Mouse (Mus musculus) retina, postnatal 1 day (tissue): ENCODE data around the gene Sorcs1.

Source experiments
- DNase-seq: peaks from one replicate; pipeline ENCODE4 v3.0.0-alpha.2; 2012

Sorcs1 gene

DNA sequence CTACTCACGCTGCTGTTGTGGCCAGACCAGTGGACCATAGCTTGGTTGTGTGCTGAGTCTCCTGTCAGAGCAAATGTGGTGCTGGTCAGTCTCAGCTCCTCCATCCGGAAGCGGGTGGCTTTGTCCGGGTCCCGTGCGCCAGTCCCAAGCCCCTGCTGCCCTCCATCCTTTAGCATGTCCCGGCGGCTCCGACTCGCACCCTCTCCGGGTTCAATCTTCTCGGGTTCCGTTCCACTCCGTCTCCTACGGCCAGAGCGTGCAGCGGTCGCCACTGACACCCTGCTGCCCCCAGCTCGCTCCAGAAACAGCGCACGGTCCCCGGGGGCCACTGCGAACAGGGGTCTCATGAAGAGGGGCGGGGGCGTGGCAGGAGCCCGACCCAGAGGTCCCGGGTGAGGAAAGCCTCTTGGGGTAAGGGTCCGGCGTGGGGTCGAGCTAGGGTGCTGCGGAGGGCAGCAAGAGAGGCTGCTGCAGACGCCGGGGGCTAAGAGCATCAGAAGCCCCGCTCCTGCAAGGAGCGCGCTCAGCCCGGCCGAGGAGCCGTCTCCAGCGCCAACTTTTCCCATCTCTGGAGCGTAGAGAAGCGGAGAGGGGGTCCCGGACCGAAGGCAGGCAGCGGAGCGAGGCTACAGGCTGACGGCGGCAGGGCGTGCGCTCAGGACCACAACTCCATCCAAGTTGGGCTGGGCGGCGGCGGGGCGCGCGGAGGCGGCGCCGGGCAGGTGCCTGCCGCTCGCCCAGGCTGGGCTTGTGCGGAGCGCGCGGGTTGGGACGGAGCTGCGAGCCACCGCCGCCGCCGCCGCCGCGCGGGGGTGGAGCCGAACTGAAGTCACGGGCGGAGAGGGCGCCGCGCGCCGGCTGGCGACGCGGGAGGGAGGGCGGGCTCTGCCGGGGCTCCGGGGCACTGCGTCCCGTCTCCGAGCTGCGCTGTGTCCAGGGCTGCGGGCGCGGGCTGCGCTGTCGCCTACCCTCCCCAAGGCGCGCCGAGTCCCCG lies at the start of gene Sorcs1:
Gene Sorcs1 (minus strand): TSS at position 744 of the 994 bp plus-strand sequence.
- DNase-seq = peak; percentile 90

DNA sequence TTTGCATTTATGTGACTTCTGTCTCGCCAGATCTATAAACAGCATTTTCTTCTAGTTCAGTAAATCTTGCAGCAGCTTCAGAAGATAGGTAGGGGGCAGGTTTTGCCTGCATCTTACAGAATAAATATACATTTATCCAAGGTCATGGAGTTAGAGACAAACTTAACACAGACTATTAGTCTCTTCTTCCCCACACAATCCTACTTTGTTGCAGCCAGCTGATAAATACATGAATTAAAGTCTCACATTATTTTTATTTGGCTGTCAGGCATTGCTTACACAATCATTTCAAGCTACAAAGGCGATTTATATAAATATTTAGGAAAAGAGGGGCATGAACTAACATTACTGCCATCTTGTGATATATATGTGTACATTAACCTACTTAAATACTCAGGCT lies 4.8 kb upstream of the Sorcs1 start:
- DNase-seq = no peak

GRCm38 (mm10) chr19:50678946-50679345 lies 500 bp upstream of the Sorcs1 start:
- no peak for DNase-seq

DNA sequence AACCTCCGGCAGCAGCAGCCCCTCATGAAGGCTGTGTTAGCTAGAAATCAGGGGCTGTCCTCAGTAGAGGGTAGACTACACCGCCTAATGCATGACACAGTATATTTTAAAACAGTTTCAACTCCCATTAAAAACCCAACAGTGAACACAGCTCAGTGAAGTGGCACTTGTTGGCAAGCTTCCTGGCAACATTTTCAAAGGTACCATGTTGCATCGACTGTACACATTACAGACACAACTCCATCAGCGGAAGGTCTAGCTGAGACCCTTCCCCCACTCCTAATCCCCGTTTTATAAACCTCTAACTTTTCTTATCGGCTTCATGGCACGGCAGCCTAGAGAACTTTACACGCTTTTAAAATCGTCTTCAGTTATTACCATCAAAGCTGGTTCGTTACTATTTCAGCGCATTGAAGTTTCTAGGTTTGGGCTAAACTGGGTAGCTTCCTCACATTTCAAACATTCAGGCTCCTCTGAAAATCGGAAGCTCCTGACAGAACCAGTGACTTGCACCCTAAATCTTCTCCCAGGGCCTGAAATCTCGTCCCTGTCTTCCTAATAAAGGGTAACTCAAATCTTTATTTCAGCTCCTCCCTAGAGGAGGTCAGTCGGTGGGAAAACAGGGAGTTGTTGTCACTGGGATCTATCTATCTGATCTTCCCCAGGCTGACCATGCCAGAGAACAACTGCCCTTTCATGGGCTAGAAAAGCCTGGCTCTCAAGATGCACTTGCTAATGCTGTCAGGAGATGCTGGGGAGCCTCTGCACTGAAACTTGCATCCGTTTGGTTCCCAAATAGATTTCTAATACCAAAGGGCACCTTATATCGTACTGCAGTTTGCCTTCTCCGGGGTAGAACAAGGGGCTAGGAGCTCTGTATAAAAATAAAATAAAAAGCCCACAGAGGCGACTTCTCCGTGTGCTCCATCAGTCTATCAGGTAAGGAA lies 1.6 kb downstream of the Sorcs1 start:
- peak; percentile 59 for DNase-seq

- no peak for DNase-seq
Measured at GRCm38 (mm10) chr19:50674921-50675320, 3.5 kb downstream of the Sorcs1 start.

DNA sequence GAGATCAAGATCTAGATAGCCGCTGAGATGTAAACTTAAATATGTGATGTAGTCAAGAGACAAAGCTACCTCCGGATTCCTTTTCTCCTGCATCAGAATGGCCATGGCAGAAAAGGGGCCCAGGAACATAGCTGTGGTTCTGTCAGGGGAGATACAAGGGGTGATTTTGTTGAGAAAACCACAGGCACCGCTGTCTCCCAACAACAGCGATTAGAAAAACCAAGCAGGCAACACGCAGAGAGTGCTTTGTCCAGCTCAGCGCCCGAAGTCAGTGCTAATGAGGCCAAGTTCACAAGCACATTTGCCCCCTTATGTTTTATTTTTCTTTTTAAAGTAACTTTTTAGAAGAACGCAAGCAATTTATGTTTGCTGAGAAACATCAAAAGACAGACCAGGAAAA lies 10.9 kb downstream of the Sorcs1 start:
- DNase-seq = no peak

GRCm38 (mm10) chr19:50664311-50664710 lies 14.1 kb downstream of the Sorcs1 start:
- DNase-seq = no peak

GRCm38 (mm10) chr19:50659144-50659543 lies 19.3 kb downstream of the Sorcs1 start:
- DNase-seq = no peak

- no peak for DNase-seq
Measured at GRCm38 (mm10) chr19:50652750-50653149, 25.7 kb downstream of the Sorcs1 start.

- no peak for DNase-seq
Measured at GRCm38 (mm10) chr19:50643836-50644235, 34.6 kb downstream of the Sorcs1 start.

DNA sequence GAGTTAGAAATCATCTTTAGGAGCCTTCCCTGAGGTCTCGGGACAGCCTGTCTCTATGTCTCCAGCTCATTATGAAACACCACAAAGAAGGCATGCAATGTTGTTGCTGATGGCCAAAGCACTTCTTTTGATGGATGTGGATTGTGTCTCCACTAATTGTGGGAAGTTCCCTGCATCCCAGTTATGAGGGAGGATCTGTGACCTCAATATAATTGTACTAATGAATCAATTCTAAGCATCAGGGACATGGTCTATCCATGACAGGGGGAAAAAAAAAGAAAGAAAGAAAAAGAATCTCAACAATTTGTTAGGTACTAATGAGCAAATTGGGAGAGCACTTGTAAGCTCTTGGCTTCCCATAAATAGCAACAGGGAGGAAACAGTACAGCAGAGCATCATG lies 36.3 kb downstream of the Sorcs1 start:
- peak; percentile 91 for DNase-seq

- DNase-seq = peak; percentile 89
Measured at GRCm38 (mm10) chr19:50640251-50641032, 38.0 kb downstream of the Sorcs1 start.

GRCm38 (mm10) chr19:50638176-50638575 lies 40.3 kb downstream of the Sorcs1 start:
- DNase-seq = peak; percentile 68

- no peak for DNase-seq
Measured at GRCm38 (mm10) chr19:50614013-50614412, 64.4 kb downstream of the Sorcs1 start.

DNA sequence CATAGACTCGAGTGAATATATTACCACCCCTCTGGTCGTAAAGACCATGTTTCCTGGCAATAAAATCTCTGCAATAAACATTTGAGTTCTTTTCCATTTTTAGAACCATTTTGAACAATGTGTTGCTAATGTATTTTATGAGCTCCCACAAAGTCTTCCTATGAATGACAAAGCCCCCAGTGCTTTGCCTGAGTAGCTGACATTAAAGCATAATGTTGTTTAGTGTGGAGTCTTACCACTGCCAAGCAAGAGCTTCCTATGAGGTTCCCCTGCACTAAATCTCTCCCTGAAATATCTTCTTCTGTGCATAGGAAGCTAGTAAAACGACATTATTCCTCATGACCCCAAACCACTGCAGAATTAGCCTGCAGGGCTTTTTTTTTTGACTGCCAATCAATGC lies 66.8 kb downstream of the Sorcs1 start:
- no peak for DNase-seq

GRCm38 (mm10) chr19:50603882-50604281 lies 74.6 kb downstream of the Sorcs1 start:
- DNase-seq = peak; percentile 54

DNA sequence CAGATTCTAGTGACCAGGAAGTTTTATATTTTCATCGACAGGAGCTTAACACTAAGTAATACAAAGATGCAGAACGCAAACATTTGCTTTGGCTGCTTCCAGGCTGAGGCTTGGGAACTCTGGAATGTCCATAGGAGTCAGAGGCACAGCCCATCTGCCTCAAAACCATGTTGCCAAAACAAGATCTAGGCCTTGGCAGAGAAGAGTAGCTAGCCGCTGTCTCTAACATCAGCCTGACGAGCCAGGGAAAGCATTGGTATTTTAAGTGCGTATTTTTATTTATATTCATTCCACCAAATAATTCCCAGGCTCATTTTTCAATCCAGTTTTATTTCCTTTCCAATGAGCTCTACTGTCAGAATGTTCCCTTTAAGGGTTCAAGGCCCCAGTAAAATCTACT lies 75.1 kb downstream of the Sorcs1 start:
- no peak for DNase-seq

GRCm38 (mm10) chr19:50597300-50597699 lies 81.1 kb downstream of the Sorcs1 start:
- no peak for DNase-seq

- DNase-seq = no peak
Measured at GRCm38 (mm10) chr19:50586182-50586581, 92.3 kb downstream of the Sorcs1 start.

DNA sequence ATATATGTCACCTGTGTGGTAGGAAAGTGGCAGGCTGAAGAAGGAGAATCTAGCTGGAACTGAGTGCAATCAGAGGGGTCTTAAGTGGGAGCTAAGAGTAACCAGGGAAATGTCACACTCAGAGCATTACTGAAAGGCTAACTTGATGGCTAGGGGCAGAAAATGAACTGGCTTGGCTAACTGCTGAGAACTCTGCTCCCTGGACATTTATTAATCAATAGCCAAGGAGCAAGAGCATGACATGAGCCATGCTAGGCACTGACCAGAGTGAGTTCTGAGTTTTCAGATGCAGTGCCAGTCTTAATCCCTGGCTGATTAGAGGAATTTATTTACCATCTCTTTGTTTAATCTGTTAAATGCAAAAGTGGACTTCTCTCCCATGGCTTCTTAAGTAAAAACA lies 95.5 kb downstream of the Sorcs1 start:
- DNase-seq = no peak

DNA sequence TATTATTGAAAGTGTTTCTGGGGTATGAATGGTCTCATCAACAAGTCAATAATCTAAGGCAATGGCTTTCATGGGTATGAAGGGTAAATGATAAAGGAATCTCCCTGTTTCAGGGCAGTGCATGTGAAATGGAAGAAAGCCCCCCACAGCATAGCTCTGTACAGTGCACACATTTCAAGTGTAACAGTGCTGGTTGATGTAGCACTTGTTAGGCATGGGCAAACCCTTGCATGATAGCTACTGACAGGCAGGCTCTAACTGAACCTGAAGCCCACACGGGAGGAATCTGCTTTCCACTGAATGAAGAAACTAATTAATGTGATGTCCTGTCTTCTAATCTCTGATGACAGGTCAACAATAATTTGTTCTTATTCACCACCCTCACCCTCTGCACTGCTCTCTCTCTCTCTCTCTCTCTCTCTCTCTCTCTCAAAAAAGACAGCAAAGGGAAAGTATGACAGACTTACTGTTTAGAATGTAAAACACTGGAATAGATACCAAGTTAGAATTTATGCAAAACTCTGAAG lies 108.7 kb downstream of the Sorcs1 start:
- peak; percentile 98 for DNase-seq

GRCm38 (mm10) chr19:50566306-50566705 lies 112.1 kb downstream of the Sorcs1 start:
- no peak for DNase-seq
